Mouse (Mus musculus) kidney, adult 8-10 months (tissue): ENCODE data around the gene Stmnd1.
"Not testable (repeated sequence)": the region's sequence is repeated elsewhere in the genome, so short reads cannot be mapped to it uniquely, and the experiment has no call there.

Experiments used
- DNase-seq, 2 experiments: peaks; one replicate each; pipeline ENCODE4 v3.0.0; 2022

The Stmnd1 gene

GRCm38 (mm10) chr13:46290537-46290936 lies 17.0 kb downstream of the Stmnd1 start:
- DNase-seq: no peak

GRCm38 (mm10) chr13:46294365-46294764 lies 20.8 kb downstream of the Stmnd1 start:
- peak; percentile 29 to 88 for DNase-seq

GRCm38 (mm10) chr13:46297701-46298100 lies 24.2 kb downstream of the Stmnd1 start:
- no peak for DNase-seq

- peak; percentile 54 to 63 for DNase-seq
Observed at GRCm38 (mm10) chr13:46310790-46311189, 37.3 kb downstream of the Stmnd1 start.

GRCm38 (mm10) chr13:46313176-46313575 lies 39.7 kb downstream of the Stmnd1 start:
- peak; percentile 55 to 84 for DNase-seq

- no peak for DNase-seq
Observed at GRCm38 (mm10) chr13:46315165-46315564, 41.6 kb downstream of the Stmnd1 start.

- DNase-seq: no peak
Observed at GRCm38 (mm10) chr13:46326351-46326985, 52.9 kb downstream of the Stmnd1 start.

- DNase-seq: no peak
Observed at GRCm38 (mm10) chr13:46335020-46335419, 61.5 kb downstream of the Stmnd1 start.

GRCm38 (mm10) chr13:46336281-46336680 lies 62.8 kb downstream of the Stmnd1 start:
- DNase-seq: not testable (repeated sequence)

GRCm38 (mm10) chr13:46337791-46338190 lies 64.3 kb downstream of the Stmnd1 start:
- no peak for DNase-seq

- DNase-seq: no peak
Observed at GRCm38 (mm10) chr13:46339954-46340353, 66.4 kb downstream of the Stmnd1 start.

- DNase-seq: no peak
Observed at GRCm38 (mm10) chr13:46340583-46340982, 67.1 kb downstream of the Stmnd1 start.

GRCm38 (mm10) chr13:46341419-46341818 lies 67.9 kb downstream of the Stmnd1 start:
- DNase-seq: no peak

GRCm38 (mm10) chr13:46343226-46343625 lies 69.7 kb downstream of the Stmnd1 start:
- no peak for DNase-seq

GRCm38 (mm10) chr13:46346830-46347512 lies 73.5 kb downstream of the Stmnd1 start:
- DNase-seq: no peak

GRCm38 (mm10) chr13:46349664-46350063 lies 76.1 kb downstream of the Stmnd1 start:
- DNase-seq: no peak
